Mouse (Mus musculus) lung, embryonic 16.5 days (tissue): ENCODE measurements around the gene Sdsl. TPM values are rescaled to one million over a fixed set of nuclear protein-coding genes. Genes with fewer than 3 reads are reported as not detected.

Experiments used
- ATAC-seq: fragments of 200-750 bp; cut with Nextera tagmentation; 2 replicates; pipeline ENCODE4 v1.8.0; 2017; ENCODE audit warnings: low read depth, mild to moderate bottlenecking, moderate library complexity
- H3K27ac ChIP-seq: fragments of 300-500 bp; sonication (generic); 2 replicates; pipeline ENCODE4 v1.5.1; 2014; ENCODE audit warnings: mild to moderate bottlenecking, control low read depth, low read length
- H3K27me3 ChIP-seq: fragments of 300-500 bp; sonication (generic); 2 replicates; pipeline ENCODE4 v1.6.1; 2014; ENCODE audit warnings: low read depth, low read length, mixed read lengths; ENCODE audit not compliant: control insufficient read depth, insufficient read depth
- H3K36me3 ChIP-seq: fragments of 300-500 bp; sonication (generic); 2 replicates; pipeline ENCODE4 v1.6.1; 2014; ENCODE audit warnings: low read length; ENCODE audit not compliant: control insufficient read depth, insufficient read depth
- H3K4me1 ChIP-seq: fragments of 300-500 bp; sonication (generic); replicated peaks from 2 replicates; pipeline ENCODE4 v1.6.1; 2014; ENCODE audit warnings: low read length, mixed read lengths; ENCODE audit not compliant: control insufficient read depth, insufficient read depth
- H3K4me2 ChIP-seq: fragments of 300-500 bp; sonication (generic); 2 replicates; pipeline ENCODE4 v1.6.1; 2014; ENCODE audit warnings: low read depth, low read length, control low read depth
- H3K4me3 ChIP-seq: fragments of 300-500 bp; sonication (generic); 2 replicates; pipeline ENCODE4 v1.5.1; 2014; ENCODE audit warnings: mild to moderate bottlenecking, low read length, control low read depth
- H3K9ac ChIP-seq: fragments of 300-500 bp; sonication (generic); 2 replicates; pipeline ENCODE4 v1.6.1; 2014; ENCODE audit warnings: low read length, control low read depth
- H3K9me3 ChIP-seq: fragments of 300-500 bp; sonication (generic); 2 replicates; pipeline ENCODE4 v1.6.1; 2016; ENCODE audit warnings: low read length; ENCODE audit not compliant: control insufficient read depth
- WGBS: fragments of 180-500 bp; shearing (Covaris S2); extraction: QIAGEN DNeasy Blood & Tissue Kit; methylation state at CpG from one replicate; pipeline ENCODE4 v1.1.7; 2014; 5-methylcytosine and 5-hydroxymethylcytosine counted together
- polyA plus RNA-seq: library from polyadenylated mRNA; unstranded; fragments of >200 nt; fragmentation: Nextera tagmentation; extraction: Ambion mirVana; gene quantifications from 2 replicates; pipeline ENCODE4 v1.2.1, GENCODE M21; 2015

Sdsl gene
- polyA plus RNA-seq, 1 experiment from 2014 or later, result 8.1 TPM

GRCm38 (mm10) chr5:120468336-120468735, 4.3 kb downstream of the Sdsl start:
- Histone ChIP-seq H3K4me2 (no peak overlapping the region), H3K9me3 (no peaks in the 10 kb centered on the region), H3K27ac (no peak overlapping the region), H3K4me3 (no peak overlapping the region), H3K9ac (no peak overlapping the region), H3K27me3 (no peaks in the 10 kb centered on the region), H3K4me1 (no peaks in the 10 kb centered on the region), H3K36me3 (no peaks in the 10 kb centered on the region)
- WGBS, result 45% methylated on average over 5 of the region's 5 CpGs
- no peak for ATAC-seq

DNA sequence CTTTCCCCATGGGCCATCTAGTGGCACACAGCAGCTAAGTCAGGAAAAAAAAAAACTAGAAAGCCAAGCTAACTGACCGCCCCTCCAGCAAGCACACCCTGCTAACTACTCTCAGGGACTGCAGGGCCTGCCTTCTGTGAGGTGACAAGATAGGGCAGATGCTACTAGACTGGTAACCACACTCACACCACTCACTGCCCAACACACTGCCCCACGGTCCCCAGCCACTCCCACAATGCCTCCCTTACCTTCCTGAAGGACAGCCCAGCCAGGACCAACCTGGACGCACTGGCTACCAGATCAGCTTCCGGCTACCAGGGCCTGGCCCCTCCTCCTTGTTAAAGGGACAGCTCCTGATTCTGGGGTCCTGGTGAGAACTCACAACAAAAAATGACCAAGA, 5.6 kb downstream of the Sdsl start:
- peak overlapping the region; percentile 27 for H3K4me3 ChIP-seq
- H3K36me3 ChIP-seq, result no peaks in the 10 kb centered on the region
- peaks cover 4% of the 10 kb centered on the region; the same call in 1 of the 2 replicates for H3K27me3 ChIP-seq
- WGBS, result 2% methylated on average over 4 of the region's 4 CpGs
- no peak overlapping the region; the same call in 1 of the 2 replicates for H3K9ac ChIP-seq
- H3K9me3 ChIP-seq, result no peaks in the 10 kb centered on the region
- H3K4me2 ChIP-seq, result peak overlapping the region; percentile 33
- ATAC-seq, result no peak
- no peaks in the 10 kb centered on the region for H3K4me1 ChIP-seq
- no peak overlapping the region for H3K27ac ChIP-seq

DNA sequence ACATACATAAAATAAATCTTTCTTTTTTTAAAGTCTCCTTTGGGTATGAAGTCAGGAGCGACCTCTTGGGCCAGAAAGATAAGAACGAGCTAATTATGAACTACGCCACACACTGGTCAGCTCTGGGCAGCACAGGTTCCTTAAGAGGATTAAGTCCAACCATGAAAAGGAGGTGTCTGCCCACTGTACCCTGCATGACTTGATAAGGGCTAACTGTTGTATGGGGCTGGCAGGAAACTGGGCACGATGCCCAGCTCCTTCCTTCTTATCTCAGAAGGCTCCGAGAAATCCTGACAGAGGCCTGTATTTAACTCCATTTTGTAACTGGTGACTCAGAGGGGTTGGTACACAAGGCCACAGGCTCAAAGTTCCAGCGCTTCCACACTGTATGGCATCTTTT, 6.8 kb downstream of the Sdsl start:
- ATAC-seq, result peak; percentile 79
- WGBS, result 52% methylated on average over 6 of the region's 6 CpGs
- Histone ChIP-seq H3K4me1 (no peaks in the 10 kb centered on the region), H3K4me2 (no peak overlapping the region), H3K36me3 (no peaks in the 10 kb centered on the region), H3K9ac (no peak overlapping the region), H3K9me3 (no peaks in the 10 kb centered on the region), H3K4me3 (no peak overlapping the region), H3K27ac (no peak overlapping the region), H3K27me3 (peaks cover 4% of the 10 kb centered on the region)

DNA sequence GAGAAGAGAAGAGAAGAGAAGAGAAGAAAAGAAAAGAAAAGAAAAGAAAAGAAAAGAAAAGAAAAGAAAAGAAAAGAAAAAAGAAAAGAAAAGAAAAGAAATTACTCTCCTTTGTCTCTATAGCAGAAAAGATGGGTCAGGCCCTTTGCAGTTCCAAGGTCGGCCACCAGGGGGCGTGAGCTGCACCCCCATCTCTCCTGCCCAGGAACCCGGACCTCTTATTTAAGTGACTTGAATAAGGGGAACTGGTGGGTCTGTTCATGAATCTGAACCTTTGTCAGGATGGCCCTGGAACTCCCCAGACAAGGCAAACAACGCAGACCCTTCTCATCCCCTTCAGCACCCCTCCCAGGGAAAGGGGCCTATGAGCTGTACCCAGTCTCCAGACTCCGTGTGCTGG, 7.5 kb downstream of the Sdsl start:
- WGBS, result 39% methylated on average over 5 of the region's 5 CpGs
- H3K9ac ChIP-seq, result no peak overlapping the region
- H3K27me3 ChIP-seq, result peaks cover 4% of the 10 kb centered on the region
- H3K4me3 ChIP-seq, result no peak overlapping the region
- H3K27ac ChIP-seq, result no peak overlapping the region
- no peak overlapping the region for H3K4me2 ChIP-seq
- no peak for ATAC-seq
- no peaks in the 10 kb centered on the region for H3K9me3 ChIP-seq
- H3K4me1 ChIP-seq, result no peaks in the 10 kb centered on the region
- no peaks in the 10 kb centered on the region for H3K36me3 ChIP-seq

GRCm38 (mm10) chr5:120464321-120464720, 8.3 kb downstream of the Sdsl start:
- H3K36me3 ChIP-seq, result no peaks in the 10 kb centered on the region
- H3K9ac ChIP-seq, result no peak overlapping the region
- ATAC-seq, result no peak
- no peak overlapping the region for H3K4me2 ChIP-seq
- H3K4me3 ChIP-seq, result no peak overlapping the region
- H3K27ac ChIP-seq, result no peak overlapping the region
- peaks cover 4% of the 10 kb centered on the region for H3K27me3 ChIP-seq
- 69% methylated on average over 4 of the region's 4 CpGs for WGBS
- no peaks in the 10 kb centered on the region for H3K9me3 ChIP-seq
- H3K4me1 ChIP-seq, result no peaks in the 10 kb centered on the region

DNA sequence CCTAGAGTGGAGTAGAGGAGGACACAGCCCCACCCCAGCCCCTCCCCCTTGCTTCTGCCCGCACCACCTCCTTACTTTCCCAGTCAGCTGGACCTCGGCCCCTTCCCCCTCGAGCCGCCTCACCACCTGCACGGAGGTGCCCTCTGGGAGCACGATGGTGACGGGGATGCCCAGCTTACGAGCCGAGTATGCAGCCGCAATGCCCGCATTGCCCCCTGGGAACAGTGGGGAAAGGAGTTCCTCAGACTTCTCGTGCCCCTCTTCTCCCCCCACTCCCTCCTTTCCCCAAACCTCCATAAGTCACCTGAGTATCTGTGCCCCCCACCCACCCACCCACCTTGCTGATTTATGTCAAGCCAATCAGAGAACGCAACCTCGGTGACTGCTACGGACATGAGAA, 10.7 kb downstream of the Sdsl start:
- peaks cover 4% of the 10 kb centered on the region for H3K27me3 ChIP-seq
- no peaks in the 10 kb centered on the region for H3K4me1 ChIP-seq
- no peak overlapping the region for H3K9ac ChIP-seq
- no peak overlapping the region for H3K27ac ChIP-seq
- WGBS, result 53% methylated on average over 15 of the region's 15 CpGs
- H3K36me3 ChIP-seq, result no peaks in the 10 kb centered on the region
- H3K4me2 ChIP-seq, result no peak overlapping the region
- no peaks in the 10 kb centered on the region for H3K9me3 ChIP-seq
- no peak for ATAC-seq
- no peak overlapping the region for H3K4me3 ChIP-seq

DNA sequence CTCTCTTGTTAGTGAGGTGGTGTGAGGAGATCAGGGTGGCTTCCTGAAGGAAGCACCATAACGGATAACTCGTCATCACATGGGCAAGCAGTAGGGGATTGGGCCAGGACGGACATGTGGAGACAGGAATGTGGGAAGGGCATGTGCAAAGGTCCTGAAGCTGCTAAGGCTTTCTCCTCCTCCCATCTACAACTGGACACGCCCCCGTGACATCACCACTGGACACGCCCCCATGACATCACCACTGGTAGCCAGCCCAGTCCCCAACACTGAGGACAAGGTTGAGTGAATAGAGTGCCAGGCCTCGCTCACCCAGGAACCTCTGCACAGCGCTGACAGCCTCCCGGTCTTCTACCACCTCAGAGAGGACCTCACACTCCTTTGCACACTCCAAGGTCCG, 13.5 kb downstream of the Sdsl start:
- no peaks in the 10 kb centered on the region for H3K9me3 ChIP-seq
- 65% methylated on average over 10 of the region's 10 CpGs for WGBS
- no peak overlapping the region for H3K4me2 ChIP-seq
- no peak overlapping the region for H3K27ac ChIP-seq
- ATAC-seq, result no peak
- no peaks in the 10 kb centered on the region for H3K4me1 ChIP-seq
- no peak overlapping the region for H3K4me3 ChIP-seq
- no peak overlapping the region for H3K9ac ChIP-seq
- H3K36me3 ChIP-seq, result no peaks in the 10 kb centered on the region
- peaks cover 16% of the 10 kb centered on the region for H3K27me3 ChIP-seq

- Histone ChIP-seq H3K36me3 (no peaks in the 10 kb centered on the region), H3K4me1 (no peaks in the 10 kb centered on the region), H3K9ac (no peak overlapping the region), H3K27me3 (peaks cover 15% of the 10 kb centered on the region), H3K4me2 (no peak overlapping the region), H3K9me3 (no peaks in the 10 kb centered on the region), H3K4me3 (no peak overlapping the region), H3K27ac (no peak overlapping the region)
- no peak for ATAC-seq
- 7% methylated on average over 9 of the region's 9 CpGs for WGBS
These were observed 15.0 kb downstream of the Sdsl start for GRCm38 (mm10) chr5:120457628-120458027.

- Histone ChIP-seq H3K27ac (no peak overlapping the region), H3K4me1 (no peaks in the 10 kb centered on the region), H3K27me3 (peaks cover 15% of the 10 kb centered on the region), H3K9ac (no peak overlapping the region), H3K36me3 (no peaks in the 10 kb centered on the region), H3K9me3 (no peaks in the 10 kb centered on the region), H3K4me3 (no peak overlapping the region), H3K4me2 (no peak overlapping the region)
- WGBS, result 46% methylated on average over 7 of the region's 7 CpGs
- no peak for ATAC-seq
These were observed 15.6 kb downstream of the Sdsl start for GRCm38 (mm10) chr5:120456841-120457554.

DNA sequence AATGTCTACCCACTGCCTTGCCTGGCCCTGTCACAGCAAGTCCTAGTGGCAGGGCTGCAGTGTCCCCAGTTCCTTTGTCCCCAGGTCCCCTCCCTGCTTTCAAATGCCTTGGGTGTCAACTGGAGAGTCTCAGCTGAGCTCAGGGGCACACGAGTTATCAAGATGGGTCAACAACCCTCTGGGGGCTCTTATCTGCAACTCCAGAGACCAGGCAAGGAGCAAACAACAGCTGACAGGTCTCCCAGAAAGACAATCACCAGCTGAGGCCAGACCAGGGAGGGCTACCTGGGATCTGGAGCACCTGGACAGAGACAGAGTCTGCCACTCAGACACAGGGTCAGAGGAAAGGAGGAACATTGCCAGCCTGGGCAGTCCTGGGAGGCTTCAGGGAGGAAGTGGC, 16.4 kb downstream of the Sdsl start:
- Histone ChIP-seq H3K4me2 (no peak overlapping the region), H3K4me3 (no peak overlapping the region), H3K27ac (no peak overlapping the region), H3K27me3 (peaks cover 15% of the 10 kb centered on the region), H3K4me1 (no peaks in the 10 kb centered on the region), H3K9ac (no peak overlapping the region), H3K36me3 (no peaks in the 10 kb centered on the region), H3K9me3 (no peaks in the 10 kb centered on the region)
- 0% methylated on average over 1 of the region's 1 CpGs for WGBS
- no peak for ATAC-seq
